Mouse (Mus musculus): ENCODE data around the gene Mtmr1. TPM values are rescaled to one million over a fixed set of nuclear protein-coding genes. Genes with fewer than 3 reads are reported as not detected.
A peak's percentile ranks its signal among the peaks of the same experiment; 100 is the strongest.
"Not testable (repeated sequence)": the region's sequence is repeated elsewhere in the genome, so short reads cannot be mapped to it uniquely, and the experiment has no call there.

The Mtmr1 gene
- polyA plus RNA-seq (2012; rRNA removed), result 29.1 and 33.3 TPM in 2 replicates

DNA sequence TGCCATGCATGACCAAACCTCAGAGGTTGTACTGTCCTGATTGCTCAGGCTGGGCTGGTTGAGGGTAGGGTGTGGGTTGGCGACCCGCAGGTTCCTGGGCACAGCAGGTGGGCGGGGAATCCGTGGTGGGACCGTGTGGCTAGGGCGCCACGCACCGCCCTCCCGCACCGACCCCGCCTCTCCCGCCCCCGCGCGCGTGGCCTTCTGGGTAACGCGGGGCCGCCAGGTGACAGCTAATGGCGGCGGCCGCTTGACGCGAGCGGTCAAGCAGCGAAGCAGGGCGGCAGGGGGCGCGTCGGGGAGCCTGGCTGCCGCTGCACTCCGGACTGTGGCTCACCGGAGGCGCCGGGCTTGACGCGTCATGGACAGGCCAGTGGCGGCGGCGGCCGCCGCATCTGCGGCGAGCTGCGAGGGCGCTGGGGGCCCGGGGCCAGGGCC is at the start of gene Mtmr1:
Mtmr1 (plus strand) TSS at position 207 of the 438 bp plus-strand sequence.
- DNase-seq (ENCODE audit: extremely low spot score in 1 of 2, low spot score in 1 of 2), result peak; percentile 6 to 69

DNA sequence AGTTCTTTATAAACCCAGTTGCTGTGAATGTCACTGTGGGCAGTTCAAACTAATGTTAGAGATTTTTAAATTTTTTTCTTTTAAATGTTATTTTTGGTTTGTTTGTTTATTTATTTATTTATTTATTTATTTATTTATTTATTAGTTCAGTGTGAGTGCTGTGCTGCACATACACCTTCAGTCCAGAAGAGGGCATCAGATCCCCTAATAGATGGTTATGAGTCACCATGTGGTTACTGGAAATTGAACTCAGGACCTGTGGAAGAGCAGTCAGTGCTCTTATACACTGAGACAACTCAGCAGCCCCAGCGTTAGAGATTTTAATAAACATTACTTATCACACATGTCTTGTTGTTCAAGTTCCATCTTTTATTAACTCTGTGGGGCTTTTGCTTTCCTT is 12.5 kb upstream of the Mtmr1 start:
- DNase-seq (ENCODE audit: extremely low spot score in 1 of 2, low spot score in 1 of 2), result no peak

DNA sequence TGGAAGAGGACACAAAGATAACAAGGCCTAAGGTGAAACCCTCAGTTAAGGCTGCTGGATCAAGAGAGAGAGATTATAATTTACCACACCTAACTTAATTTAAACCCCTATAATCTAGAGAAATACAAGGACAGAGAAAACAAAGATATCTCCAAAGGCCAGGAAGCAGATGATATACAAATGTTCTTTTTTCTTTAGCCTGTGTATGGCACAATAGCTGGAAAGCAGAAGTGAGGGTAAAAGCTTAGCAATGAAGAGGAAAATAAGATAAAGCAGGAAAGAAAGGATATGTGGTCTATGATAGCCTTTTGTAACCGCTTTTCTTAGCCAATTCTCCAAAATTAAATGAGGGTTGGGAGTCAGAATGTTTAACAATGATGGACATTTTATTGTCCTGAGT is 9.2 kb upstream of the Mtmr1 start:
- DNase-seq (ENCODE audit: extremely low spot score in 1 of 2, low spot score in 1 of 2), result no peak

DNA sequence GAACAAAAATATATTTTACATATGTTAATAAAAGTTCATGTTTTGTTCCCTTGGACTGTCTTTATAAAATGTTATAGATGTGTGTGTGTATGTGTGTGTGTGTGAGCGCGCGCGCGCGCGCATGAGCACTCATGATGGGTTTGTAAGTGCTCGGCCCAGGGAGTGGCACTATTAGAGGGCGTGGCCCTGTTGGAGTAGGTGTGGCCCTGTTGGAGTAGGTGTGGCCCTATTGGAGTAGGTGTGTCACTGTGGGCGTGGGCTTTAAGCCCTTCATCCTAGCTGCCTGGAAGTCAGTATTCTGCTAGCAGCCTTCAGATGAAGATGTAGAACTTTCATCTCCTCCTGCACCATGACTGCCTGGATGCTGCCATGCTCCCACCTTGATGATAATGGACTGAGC is 2.8 kb upstream of the Mtmr1 start:
- not testable (repeated sequence) for DNase-seq (ENCODE audit: extremely low spot score in 1 of 2, low spot score in 1 of 2)

DNA sequence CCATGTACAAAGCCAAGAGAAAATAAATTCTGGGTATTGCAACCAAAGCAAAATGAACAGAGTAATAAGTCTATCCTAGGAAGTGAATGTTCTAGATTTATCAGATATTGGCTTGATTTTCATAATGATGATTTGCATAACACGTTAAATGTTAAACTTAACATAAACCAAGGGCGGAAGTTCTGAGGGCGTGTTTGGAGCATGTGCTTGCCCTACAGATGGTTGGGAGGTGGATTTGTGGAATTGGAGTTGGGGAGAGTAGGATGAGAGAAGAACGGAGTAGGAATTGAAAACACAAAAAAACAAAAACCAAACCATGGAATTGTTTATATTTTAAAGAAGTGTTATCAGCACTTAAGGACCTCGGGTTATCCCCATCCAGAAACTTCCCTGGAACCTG is 498 bp upstream of the Mtmr1 start:
- DNase-seq (ENCODE audit: extremely low spot score in 1 of 2, low spot score in 1 of 2), result peak in 1 of 2 experiments; percentile 58

DNA sequence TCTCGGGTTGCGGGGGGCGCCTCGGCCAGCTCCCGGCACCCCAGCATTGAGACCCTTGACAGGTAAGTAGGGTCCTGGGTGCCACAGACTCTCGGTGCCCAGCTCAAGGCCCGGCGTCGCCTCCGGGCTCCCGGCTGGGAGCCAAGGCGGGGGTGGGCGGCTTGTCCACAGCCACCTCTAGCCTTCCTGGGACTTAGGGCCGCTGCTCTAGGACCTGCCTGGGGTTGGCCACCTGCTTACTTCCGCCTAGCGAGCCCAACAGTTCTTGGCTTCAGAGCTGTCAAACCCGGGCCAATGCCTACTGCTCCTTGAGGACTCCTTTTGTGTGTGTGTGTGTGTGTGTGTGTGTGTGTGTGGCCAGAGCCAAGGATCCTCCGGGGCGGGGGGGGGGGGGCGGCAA is 451 bp downstream of the Mtmr1 start:
- peak; percentile 10 to 25 for DNase-seq (ENCODE audit: extremely low spot score in 1 of 2, low spot score in 1 of 2)

DNA sequence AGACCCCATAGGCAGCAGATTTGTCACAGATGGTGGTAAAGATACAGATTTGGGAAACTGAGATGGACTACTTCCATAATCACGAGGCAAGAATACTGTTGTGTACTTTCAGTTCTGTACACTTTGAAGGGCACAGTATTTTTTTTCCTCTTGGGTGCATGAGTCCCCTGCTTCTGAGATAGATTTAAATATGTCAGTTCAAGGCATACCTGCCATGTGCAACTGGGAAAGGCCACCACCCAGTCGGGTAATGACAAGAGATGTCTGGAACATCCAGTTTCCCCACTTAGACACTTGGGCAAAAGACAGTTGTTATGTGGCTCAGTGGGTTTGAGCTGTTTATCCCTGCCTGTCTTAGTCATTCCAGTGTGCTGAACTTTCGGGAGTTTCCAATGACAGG is 950 bp downstream of the Mtmr1 start:
- peak in 1 of 2 experiments; percentile 28 for DNase-seq (ENCODE audit: extremely low spot score in 1 of 2, low spot score in 1 of 2)

DNA sequence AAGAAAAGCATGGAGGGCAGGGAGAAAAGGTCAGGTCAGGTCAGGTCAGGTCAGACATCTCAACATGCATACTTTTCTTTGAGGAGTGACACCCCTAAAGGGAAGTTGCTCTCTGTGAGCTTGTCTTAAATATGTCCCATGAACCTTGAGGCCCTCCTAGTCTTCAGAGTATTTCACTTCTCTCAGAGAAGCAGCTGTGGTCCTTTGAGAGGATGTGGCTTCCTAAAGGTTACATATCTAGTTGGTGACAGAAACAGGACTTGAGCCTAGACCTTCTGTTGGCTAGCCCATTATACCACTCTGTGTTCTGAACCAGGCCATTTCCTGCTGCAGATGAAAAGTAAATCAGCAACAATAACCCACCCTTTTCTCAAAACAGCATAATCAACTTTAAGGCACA is 2.4 kb downstream of the Mtmr1 start:
- DNase-seq (ENCODE audit: extremely low spot score in 1 of 2, low spot score in 1 of 2), result no peak

DNA sequence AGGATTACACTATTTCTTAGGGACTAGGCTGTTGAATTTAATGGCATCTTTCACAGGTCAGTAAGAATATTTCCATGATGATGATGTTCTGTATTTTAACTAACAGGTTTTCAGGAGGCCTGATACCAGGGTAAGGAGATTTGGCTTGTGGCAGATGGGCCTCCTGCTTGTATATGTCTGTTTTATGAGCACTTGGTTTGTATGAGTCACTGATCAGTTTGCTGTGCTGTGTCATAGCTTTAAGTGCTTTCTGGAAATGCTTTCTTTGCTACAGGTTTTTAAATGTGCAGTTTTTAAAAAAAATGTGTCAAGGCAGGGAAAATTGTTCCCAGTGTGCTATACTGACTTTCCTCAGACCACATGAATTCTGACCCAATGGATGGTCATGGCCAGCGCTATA is 12.2 kb downstream of the Mtmr1 start:
- DNase-seq (ENCODE audit: extremely low spot score in 1 of 2, low spot score in 1 of 2), result no peak

DNA sequence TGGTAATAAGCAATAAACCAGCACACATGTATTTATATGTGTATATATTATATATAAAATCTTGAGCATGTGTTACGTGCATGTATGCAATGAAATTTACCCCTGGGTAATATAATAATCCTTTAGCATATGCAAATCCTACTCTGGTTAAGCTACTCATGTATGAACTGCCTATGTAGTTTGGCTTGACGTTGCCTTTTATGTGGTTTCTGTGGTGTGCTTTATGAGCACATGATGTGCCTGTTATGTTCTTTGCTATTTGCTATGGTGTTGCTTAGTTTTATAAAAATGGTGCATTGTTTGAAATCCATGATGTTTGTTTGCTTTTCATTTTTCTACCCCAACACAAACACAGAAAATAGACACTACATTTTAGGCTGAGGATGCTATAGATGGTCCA is 13.9 kb downstream of the Mtmr1 start:
- no peak for DNase-seq (ENCODE audit: extremely low spot score in 1 of 2, low spot score in 1 of 2)

DNA sequence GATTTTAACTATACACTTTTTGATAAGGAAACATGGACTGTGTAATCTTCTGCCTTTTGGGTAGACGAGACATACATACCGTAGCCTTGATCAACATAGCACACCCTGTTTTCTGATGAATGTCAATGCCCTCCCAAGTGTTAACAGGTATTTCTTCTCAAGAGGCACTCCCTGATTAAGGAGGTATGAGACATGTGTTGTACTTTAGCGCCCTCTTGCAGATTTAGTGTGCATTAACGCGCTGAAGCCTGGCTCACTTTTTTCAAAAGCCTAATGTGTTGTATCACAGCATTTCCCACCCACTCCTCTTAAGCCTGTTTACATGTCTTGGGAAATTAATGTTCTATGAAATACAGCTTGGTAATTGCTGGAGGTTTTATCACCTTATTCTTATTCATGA is 17.0 kb downstream of the Mtmr1 start:
- peak in 1 of 2 experiments; percentile 53 for DNase-seq (ENCODE audit: extremely low spot score in 1 of 2, low spot score in 1 of 2)

DNA sequence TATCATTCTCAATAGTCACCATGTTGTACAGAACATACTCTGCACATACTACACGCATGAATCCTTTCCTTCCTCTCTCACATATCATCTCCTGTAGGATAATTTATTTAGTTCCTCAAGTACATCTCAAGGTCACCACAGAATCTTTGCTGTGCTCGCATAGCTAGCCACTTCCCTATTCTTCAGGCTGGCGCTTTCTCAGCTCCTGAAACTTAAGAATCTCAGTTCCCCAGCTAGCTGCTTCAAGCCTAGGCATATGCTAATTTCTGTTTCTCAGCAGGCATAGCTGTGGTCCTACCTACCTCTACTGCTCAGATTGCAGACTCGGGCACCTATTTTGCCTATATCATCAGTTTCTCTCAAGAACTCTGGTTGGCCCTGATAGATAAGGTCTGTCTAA is 31.8 kb downstream of the Mtmr1 start:
- no peak for DNase-seq (ENCODE audit: extremely low spot score in 1 of 2, low spot score in 1 of 2)

DNA sequence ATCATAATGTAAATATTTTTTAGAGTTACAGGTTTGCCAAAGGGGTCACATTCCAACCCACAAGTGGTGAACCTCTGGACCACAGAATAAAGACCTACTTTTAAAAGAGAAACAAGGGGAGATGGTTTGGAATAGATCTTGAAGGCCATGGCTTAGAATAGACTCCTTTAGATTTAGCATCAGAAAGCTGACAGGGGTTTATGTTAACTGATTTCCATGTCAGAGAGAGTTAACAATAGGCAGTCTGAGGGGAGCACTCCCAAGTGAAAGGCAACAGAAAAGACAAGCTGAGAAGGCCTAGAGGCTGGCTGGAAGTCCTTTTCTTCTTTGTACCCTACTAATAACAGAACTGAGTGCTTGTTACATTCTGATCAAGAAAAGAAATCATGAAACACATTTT is 41.7 kb downstream of the Mtmr1 start:
- DNase-seq (ENCODE audit: extremely low spot score in 1 of 2, low spot score in 1 of 2), result no peak

DNA sequence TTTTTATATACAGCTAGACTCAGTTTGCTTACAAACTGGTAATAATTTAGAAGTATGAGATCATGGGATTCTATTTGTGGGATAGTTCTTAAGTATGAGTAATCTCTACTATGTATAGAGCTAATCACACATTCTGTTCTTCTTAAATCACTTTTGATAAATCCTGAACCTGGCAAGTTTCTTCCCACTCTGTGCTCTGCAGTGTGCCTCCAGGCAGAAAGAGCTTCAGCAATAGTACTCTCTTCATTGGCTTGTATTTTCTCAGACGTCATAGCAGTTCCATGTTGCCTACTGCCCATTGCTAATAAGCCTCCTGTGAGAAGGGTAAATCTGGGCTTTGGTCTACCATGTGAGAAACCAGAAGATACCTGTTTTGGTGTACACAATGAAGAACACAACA is 43.8 kb downstream of the Mtmr1 start:
- no peak for DNase-seq (ENCODE audit: extremely low spot score in 1 of 2, low spot score in 1 of 2)

DNA sequence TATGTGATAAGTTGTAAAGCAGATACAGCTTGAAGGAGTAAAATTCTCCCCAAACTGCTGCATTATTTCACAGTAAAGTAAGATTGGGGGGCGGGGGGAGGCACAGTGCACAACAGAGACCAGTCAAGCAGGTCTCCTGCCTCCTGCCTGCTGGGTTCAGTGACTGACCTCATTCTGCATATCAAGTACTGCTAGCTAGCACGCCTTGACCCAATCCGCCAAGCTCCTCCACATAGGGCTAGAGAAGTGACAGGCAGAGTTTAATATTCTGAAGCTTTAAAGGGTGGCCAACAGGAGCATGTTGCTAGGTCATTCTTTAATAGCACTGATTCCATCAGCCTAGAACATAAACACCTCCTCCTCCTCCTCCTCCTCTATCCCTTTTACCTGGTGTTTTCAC is 48.2 kb downstream of the Mtmr1 start:
- no peak for DNase-seq (ENCODE audit: extremely low spot score in 1 of 2, low spot score in 1 of 2)

DNA sequence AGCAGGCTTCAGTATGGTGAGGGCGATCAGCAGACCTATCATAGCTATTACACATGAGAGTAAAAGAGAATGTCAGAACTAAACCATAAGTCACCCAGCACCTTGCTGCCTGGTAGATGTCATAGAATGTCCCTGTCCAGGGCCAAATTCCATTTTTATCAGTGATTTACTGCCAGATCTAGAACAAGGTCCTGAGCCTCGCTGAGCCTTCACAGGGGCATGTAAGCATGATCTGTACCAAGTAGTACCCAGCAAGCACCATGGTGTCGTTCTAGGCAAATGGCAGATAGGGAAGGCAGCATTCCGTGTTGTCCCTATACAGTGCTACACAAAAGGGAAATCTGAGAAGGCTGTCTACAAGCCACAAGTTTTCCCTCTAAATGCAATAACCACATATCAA is 49.1 kb downstream of the Mtmr1 start:
- DNase-seq (ENCODE audit: extremely low spot score in 1 of 2, low spot score in 1 of 2), result no peak

DNA sequence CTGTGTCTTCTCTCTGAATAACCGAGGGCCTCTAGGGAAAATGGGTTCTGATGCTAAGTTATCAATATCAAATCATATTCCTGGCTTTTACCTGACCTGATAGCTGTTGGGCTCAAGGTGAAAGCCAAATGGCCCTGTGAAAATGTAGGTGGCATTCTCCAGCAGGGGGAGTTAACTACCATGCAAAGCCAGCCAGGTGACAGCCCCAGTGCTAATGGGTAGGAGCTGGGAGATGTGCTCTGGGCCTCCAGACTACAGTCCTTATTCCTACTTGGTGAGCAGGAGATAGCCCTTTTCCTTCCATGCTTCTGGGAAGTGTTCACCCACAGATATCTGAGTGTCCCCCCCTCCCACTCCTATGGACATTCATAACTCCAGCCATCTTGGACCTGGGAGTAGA is 60.3 kb downstream of the Mtmr1 start:
- DNase-seq (ENCODE audit: extremely low spot score in 1 of 2, low spot score in 1 of 2), result no peak

DNA sequence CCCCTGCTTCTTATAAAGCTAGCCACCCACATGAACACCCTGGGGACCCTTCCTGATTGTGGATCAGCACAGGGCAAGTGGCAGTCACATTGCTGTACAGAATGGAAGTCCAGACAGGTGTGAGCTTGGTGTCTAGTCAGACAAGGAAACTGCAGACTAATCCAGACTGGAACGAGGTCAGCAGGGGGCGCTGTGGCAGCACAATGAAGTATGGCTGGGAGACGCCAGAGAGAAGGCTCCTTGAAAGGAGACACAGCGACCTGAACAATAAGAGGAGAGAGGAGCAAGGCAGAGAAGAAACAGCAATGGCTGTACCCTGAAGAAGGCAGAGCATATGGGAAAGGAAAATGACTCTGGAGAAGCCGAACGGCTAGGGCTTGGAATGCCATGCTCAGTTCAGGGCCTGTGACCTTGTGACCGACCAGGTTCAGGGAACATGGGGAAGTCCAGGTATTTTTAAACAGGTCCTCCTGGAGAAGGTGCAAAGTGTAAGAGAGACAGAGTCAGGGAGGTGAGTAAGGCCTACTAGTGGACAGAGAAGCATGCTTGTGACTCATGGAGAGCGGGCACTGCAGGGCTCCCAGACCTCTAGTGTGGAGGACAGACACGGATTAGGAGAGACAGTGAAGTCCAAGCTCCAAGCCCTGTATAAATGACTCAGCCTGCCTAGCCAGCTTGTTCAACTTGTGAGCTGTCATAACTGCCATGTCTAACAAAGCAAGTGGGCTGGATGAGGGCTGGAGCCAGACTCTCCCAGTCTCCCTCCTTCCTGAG is 61.4 kb downstream of the Mtmr1 start:
- DNase-seq (ENCODE audit: extremely low spot score in 1 of 2, low spot score in 1 of 2), result peak; percentile 31 to 89

DNA sequence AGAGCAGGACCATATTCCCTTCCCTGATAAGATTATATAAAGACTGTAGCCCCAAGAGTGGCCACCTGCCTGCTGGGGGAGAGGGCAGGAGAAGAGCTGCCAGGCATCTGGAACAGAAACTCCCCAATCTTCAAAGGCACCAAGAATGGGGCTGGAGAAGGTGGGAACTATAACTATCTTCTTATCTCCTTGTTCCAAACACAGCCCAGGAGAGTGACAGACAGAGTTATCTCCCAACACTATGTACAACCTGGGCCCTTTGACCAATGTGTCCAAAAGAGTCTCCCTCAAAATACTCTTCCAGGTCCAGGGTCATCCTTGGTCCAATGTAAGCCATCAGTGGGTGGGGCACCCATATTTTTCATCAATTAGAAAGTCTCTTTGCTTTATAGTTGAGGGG is 62.9 kb downstream of the Mtmr1 start:
- no peak for DNase-seq (ENCODE audit: extremely low spot score in 1 of 2, low spot score in 1 of 2)

DNA sequence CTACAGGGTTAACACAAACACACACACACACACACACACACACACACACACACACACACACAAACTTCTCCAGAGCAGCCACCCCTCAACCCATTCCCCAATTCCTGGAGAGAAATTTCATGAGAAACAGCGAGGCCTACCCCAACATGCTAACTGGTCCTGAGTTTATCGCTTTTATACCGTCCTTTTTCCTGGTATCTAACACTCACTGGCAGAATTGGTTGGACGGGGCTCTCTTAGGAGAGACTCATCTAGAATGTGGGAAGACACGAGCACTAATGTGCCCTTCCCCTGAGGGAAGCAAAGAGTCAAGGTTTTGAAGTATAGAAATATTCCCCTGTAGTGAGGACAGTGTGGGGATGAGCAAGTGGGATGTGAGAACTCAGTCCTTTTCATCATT is 66.3 kb downstream of the Mtmr1 start:
- no peak for DNase-seq (ENCODE audit: extremely low spot score in 1 of 2, low spot score in 1 of 2)

DNA sequence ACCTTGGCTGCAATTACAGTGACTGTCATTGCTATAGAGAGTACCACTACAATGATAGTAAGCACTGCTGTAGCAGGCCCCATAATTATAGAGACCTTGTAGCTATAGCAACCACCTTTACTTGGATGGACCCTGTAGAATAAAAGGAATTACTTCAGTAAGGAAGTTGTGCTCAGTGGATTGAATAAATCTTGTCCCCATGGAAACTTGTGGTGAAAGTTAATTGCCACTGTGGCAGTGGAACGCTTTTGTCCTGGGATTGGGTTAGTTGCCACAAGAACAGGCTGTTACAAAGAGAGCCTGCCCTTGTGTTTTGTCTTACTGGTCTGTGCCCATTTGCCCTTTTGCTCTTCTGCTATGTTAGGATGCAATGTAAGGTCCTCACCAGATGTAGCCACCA is 69.9 kb downstream of the Mtmr1 start:
- no peak for DNase-seq (ENCODE audit: extremely low spot score in 1 of 2, low spot score in 1 of 2)

DNA sequence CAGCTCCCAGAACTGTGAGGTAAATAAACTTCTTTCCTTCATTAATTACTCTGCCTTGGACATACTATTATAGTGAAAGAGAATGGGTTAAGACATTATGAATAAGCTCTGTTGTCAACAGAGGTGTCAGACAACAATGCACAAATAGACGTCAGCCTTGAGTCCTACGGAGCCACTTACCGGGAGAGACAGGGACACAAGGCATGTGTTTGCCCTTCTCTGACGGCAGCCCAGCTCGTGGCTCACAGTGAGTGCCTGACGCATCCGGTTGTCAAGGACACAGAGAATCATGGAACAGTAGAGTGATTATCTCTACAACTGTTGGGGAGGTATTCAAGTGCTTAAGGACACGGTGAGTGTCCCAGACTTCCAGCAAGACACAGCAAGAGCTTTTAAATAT is 70.3 kb downstream of the Mtmr1 start:
- DNase-seq (ENCODE audit: extremely low spot score in 1 of 2, low spot score in 1 of 2), result no peak

DNA sequence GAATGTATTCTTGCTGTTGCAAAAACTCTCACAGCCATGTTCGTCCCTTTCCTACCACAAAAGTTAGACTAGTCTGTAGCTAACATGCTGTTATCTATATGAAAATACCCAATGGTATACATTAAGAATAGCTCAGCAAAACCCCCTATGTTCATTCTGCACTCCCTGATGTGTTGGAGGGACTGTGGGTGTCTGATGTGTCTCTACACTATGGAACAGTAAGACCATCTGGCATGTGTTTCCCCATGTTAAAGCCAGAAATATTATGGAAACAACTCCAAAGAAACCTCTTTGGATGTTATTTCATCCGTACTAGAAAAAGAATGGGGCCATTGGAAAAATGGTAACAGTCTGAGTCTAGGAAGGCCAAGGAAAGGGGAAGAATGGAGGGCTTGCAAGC is 71.0 kb downstream of the Mtmr1 start:
- DNase-seq (ENCODE audit: extremely low spot score in 1 of 2, low spot score in 1 of 2), result peak; percentile 16 to 52

All from frontal cortex, adult 2 months (tissue).